Mouse (Mus musculus) 3134 (cell line): ENCODE results near the gene Ehbp1l1.

Experiments
- DNase-seq: peaks from one replicate; pipeline ENCODE4 v3.0.0-alpha.2; 2011; ENCODE audit warnings: low spot score; ENCODE audit not compliant: insufficient read length; ENCODE audit errors: extremely low read depth

The Ehbp1l1 gene

GRCm38 (mm10) chr19:5684985-5685384 is 41.1 kb downstream of the Ehbp1l1 start:
- no peak for DNase-seq

DNA sequence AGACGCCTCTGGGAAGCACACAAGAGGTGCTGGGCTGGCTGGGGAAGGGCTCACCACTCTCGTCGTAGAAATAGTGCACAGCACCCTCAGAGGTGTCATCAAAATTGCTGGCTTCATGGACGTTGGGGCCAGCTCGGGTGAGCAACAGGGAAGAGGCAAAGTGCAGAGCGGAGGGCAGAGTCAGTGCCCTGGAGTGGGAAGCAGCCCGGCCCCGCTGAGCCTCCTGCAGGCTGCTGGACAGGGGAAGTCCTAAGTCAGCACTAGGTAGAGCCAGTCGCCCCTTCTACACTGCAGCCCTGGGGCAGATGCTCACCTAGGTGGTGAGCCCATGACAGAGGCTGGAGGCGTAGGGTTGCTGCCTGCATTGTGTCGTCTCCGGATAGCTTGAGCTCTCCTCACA is 41.9 kb downstream of the Ehbp1l1 start:
- DNase-seq, result no peak

DNA sequence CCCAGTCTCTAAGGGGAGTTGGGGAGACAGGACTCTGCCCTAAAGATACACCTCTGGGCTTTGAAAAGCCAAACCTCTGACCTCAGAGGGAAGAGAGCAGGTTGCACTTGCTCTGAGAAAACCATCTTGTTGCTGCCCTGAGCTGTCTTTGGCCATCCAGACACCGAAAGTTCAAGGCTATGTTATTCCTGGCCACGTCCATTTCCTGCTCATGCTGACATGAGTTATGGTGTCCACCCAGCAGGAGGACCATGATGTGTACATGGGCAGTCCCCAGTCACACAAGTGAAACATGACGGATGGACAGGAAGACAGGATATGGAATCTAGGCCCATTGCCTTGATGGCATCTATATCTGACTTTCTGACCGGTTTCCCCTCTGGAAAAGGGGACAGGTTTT is 45.7 kb downstream of the Ehbp1l1 start:
- no peak for DNase-seq

DNA sequence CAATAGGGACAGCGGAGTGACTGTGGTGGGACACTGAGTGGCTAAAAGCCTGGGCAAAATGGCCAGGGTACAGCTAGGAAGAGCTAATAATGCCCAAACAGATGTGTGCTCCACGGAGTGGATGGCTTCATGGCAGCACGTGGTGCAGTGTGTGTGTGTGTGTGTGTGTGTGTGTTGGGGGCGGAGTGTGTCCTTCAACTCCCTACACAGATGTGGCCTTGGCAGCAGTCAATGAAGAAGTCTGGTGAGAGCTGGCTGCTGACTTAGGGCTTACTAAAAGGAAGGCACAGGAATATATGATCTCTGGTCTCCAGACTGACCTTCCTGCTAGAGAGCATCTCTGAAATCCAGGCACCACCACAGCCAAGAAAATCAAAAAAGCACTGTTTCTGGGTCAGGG is 57.7 kb downstream of the Ehbp1l1 start:
- DNase-seq, result no peak

GRCm38 (mm10) chr19:5666386-5666785 is 59.7 kb downstream of the Ehbp1l1 start:
- DNase-seq, result no peak

- DNase-seq, result no peak
Measured at GRCm38 (mm10) chr19:5665465-5665864, 60.7 kb downstream of the Ehbp1l1 start.

GRCm38 (mm10) chr19:5664669-5665257 is 61.4 kb downstream of the Ehbp1l1 start:
- no peak for DNase-seq

GRCm38 (mm10) chr19:5662981-5663913 is 62.9 kb downstream of the Ehbp1l1 start, which contains the start of gene Sipa1:
Gene Sipa1 (minus strand): TSS chr19:5663707.
- DNase-seq, result peak; percentile 96

DNA sequence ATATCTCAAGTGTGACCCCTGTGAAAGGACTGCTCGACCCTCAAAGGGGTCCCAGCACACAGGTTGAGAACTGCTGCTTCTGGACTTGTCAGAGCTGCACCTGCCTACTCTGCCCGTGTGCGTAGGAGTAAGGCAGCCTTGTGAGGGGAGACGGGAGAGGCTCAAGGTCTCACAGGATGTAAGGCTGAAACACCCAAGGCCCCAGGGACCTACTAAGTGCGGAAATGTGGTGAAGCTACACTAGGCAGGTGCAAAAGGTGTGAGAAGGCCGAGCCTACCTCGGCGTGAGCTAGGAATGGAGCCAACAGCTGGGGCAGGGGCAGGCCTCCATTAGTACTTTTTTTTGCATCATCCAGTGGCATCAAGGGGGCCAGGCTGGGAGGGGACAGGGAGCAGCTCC is 63.8 kb downstream of the Ehbp1l1 start:
- no peak for DNase-seq

DNA sequence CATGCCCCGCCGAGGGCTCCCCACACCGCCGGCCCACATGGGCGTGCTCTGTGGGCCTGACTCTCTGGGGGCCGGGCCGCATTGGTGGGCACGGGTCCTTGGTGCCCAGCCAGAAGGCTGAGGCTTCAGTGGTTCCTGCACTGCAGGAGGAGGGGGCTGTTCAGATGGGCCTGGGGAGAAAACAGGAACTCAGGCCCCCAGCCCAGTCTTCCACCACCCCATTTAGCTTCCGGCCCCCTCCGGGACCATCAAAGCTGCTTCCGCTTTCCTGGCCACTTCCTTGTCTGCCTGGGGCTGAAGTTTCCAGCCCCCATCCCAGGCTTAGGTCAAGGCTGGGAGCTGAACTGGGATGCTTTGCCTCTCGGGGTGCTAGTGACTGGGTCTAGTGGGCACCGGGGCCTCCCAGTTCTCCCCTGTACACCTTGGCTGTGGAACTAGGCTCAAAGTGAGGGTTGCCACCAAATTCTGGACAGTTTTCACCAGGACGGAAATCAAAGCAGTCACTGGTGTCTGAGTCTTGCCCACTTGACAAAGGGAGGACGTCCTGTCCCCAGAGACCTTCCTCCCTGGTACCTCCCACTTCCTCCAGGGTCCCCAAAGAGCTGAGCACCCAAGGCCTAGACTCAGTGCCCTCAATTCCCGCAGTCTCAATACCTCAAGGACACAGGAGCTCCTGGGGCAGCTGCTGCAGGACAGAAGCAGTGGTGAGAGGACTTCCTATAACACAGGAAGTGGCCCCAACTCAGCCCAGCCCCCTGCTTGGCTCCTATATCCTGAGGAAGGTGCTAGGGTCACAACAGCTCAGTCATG is 65.0 kb downstream of the Ehbp1l1 start:
- DNase-seq, result no peak
